Mouse (Mus musculus): ENCODE measurements at regions not wholly inside any gene's neighbourhood (a gene's known extent, or its start where the extent isn't known, plus 50 kb on each side); places are given as distances from the start of the nearest gene placed in this dataset.
A peak's percentile ranks its signal among the peaks of the same experiment; 100 is the strongest.
"Not testable (repeated sequence)": the region's sequence is repeated elsewhere in the genome, so short reads cannot be mapped to it uniquely, and the experiment has no call there.

DNA sequence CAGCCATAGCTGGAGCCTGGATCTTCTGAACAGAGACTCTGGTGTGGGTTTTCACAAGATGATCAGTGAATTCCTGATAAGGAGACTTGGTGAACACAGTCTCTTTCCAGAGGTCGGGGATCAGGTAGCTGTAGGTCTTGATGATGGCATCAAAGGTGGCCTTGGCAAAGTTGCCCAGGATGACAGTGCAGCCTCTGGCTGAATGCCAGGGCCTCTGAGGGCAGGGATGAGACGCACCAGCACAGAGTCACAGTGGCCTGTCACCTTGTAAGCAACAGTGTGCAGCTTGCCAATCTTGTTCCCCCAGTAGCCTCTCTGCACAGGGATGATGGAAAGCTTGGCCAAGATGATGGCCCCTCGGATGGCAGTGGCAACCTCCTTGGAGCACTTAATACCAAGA lies 95.9 kb upstream of the Ipo5 start:
- not testable (repeated sequence) for DNase-seq (ENCODE audit: low spot score in 2 of 2)

DNA sequence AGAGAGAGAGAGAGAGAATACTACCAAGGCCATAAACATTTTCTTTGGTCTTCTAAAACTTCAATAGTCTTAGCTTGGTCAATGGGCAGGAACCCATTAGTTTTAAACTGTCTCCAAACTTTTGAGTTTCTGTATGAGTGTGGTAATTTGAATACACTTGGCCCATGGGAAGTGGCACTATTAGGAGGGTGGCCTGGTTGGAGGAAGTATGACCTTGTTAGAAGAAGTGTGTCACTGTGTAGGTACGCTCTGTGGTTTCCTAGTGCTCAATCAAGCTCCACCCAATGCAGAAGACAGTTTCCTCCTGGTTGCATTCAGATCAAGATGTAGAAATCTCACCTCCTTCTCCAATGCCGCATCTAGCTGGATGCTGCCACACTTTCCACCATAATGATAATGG lies 94.5 kb upstream of the Ipo5 start:
- no peak for DNase-seq (ENCODE audit: low spot score in 2 of 2)

- no peak for DNase-seq (ENCODE audit: low spot score in 2 of 2)
Measured at GRCm38 (mm10) chr14:120826187-120826586, 84.8 kb upstream of the Ipo5 start.

- DNase-seq (ENCODE audit: low spot score in 2 of 2) = not testable (repeated sequence)
Measured at GRCm38 (mm10) chr14:120830389-120830835, 80.6 kb upstream of the Ipo5 start.

DNA sequence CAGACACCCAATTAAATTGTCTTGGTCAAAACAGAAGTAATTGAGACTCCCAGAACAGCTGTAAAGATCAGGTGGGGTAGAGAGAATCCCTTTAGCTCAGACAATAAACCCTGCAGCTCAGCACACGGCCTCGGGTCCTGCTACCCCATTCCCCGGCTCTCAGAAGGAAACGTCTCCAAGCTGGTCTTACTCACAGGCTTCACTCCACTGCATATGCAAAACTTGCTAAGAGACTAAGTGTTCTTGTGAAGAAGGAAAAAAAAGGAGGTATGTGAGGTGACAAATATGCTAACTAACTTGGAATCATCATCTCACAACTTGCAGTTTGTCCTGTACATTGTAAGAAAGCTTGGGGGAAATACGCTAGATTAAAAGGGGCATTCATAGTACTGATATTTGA lies 79.6 kb upstream of the Ipo5 start:
- peak in 1 of 2 experiments; percentile 13 for DNase-seq (ENCODE audit: low spot score in 2 of 2)

- DNase-seq (ENCODE audit: low spot score in 2 of 2) = peak; percentile 91 to 93
Measured at GRCm38 (mm10) chr14:120831847-120832613, 79.0 kb upstream of the Ipo5 start.

DNA sequence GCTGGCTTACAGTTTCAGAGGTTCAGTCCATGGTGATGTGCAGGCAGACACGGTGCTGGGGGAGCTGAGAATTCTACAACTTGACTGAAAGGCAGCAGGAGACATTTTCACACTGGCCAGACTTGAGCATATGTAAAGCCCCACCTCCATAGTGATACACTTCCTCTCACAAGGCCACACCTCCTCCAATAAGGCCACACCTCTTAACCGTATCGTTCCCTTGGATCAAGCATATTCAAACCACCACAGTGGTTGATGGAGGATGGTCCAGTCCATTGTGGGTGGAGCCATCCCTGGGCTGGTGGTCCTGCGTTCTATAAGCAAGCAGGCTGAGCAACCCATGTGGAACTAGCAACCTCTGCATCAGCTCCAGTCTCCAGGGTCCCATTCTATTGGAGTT lies 76.2 kb upstream of the Ipo5 start:
- no peak for DNase-seq (ENCODE audit: low spot score in 2 of 2)

- peak in 1 of 2 experiments; percentile 39 for DNase-seq (ENCODE audit: low spot score in 2 of 2)
Measured at GRCm38 (mm10) chr14:120835758-120836157, 75.3 kb upstream of the Ipo5 start.

GRCm38 (mm10) chr14:120836535-120837316 lies 74.3 kb upstream of the Ipo5 start:
- DNase-seq (ENCODE audit: low spot score in 2 of 2) = peak in 1 of 2 experiments; percentile 12

DNA sequence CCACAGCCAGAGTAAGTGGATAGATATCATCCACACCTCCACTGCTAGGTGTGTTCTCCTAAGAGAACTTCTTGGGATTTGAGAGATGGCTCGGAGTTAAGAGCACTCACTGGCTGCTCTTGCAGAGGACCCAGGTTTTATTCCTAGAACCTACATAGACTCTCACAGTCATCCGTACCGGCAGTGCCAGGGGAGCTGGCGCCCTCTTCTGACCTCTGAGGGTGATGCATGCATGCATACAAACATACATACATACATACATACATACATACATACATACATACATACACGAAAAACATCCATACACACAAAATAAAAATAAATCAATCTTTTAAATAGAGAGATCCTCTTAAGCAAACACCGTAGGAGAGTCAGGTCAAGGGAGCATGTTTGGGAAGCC lies 70.1 kb upstream of the Ipo5 start:
- DNase-seq (ENCODE audit: low spot score in 2 of 2) = no peak

DNA sequence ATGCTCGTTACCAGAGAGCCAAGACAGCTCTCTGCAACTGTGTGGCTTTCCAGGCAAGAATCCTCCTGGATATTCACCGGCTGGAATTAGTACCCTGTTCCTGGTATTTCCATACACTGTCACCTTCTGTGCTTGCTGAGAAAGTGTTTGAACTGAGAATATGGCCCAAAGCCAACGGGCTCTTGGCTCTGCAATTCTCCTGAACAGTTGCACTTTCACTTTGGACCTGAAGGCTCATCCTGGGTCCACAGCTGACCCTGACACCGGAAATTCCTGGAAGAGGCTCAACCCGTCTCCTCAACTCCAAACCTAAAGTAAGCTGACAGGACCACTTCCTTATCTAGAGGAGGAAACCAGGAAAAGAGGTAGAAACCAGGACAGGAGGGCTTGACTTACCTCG lies 69.7 kb upstream of the Ipo5 start:
- no peak for DNase-seq (ENCODE audit: low spot score in 2 of 2)

DNA sequence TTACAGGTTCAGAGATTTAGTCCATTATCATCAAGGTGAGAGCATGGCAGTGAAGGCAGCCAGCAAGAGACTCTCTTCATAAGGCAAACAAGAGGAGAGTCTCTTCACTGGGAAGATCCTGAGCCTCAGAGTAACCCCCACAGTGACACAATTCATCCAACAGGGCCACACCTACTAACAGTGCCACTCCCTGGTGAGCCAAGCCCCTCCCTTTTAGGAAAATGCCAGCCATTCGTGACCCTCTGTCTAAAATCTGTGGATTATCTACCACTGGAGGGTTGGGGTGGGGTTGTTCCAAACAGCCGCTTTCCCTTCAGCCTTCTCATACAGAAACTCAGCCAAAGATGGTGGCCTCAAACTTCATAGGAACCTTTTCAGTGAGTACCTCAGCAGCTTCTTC lies 65.9 kb upstream of the Ipo5 start:
- no peak for DNase-seq (ENCODE audit: low spot score in 2 of 2)

DNA sequence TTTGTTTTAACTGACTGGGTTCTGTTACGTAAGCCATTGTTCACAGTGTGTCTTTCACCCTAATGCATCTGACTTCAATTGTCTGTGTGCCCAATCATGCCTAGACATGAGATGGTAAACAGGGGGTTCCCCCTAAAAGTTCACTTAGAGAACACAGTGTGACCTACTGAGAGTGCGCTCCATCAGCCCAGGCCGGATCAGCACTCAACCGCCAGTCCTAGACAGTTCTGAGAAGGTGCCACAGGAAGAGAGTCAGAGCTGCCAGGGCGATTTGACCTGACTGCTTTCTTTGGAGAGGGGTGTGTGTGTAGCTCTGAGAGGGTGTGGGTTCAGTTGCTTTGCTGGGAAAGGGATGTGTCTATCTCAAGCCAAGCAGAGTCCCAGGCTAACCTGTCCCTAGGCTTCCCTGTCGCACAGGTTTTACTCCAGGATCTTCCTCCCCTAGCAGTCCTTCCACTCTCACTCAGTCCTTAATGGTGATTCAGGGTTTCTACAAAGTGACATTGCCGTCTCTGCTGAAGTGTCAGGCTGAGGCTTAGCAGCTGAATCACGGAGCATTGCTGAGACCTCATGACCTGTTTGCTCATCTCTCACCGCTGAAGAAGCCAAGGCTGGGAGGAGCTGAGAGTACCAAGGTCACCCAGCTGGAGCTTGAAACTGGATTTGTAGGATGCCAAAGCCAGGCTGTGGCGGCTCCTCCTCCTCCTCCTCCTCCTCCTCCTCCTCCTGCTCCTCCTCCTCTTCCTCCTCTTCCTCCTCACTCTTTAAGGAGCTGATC lies 64.8 kb upstream of the Ipo5 start:
- no peak for DNase-seq (ENCODE audit: low spot score in 2 of 2)

GRCm38 (mm10) chr14:120847006-120847405 lies 64.0 kb upstream of the Ipo5 start:
- DNase-seq (ENCODE audit: low spot score in 2 of 2) = peak in 1 of 2 experiments; percentile 30

DNA sequence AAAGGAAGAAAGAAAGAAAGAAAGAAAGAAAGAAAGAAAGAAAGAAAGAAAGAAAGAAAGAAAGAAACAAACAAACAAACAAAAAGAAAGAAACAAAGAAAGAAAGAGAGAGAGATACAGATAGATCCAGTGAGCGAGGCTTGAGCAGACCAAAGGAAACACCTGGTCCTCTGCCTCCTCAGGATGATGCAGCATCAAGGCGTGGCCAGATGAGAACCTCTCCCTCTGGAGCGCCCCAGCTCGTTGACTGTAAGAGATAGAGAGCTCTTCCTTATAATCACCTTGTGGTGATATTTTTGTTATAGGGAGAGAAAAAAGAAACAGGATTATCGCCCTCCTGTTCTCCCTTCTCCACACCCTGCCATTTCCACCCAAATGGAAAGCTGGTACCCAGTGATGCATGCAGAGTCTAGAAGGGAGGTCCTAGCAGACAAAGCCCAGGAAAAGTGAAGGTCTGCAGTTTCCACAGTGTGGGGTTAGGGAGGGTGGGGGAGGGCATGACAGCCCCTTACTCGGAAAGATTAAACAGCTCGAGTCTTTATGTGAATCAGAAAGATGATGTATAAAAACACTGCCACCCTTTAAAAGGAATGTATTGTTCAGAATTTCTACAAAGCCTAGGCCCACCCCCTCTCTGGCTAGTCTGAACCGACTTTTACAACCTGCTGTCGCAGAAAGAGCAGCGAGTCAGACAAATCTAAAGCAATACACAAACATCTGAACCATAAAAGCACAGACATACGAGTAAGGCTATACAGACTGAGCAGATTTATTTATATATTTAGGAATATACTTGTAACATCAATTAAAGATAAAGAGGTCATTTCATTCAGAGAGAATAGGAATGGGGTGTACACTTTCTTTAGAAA lies 62.7 kb upstream of the Ipo5 start:
- no peak for DNase-seq (ENCODE audit: low spot score in 2 of 2)

DNA sequence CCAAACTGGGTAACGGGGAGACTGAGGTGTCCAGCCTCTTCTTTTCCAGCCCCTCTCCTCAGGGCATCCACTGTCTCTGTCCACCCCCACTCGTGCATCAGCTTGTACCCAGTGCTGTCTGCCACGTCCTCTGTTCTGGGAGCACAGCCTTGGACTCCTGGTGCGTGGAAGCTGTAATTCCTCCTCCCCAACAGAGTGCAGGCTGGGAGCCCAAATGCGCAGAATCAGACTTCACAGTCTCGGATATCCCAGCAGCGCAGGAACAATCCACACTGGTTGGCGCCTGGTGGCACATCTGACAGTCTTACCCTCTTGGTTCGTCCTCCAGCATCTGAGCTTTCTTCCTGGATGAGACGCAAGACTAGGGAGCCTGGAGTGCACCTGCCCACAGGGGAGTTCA lies 61.9 kb upstream of the Ipo5 start:
- peak; percentile 35 to 36 for DNase-seq (ENCODE audit: low spot score in 2 of 2)

DNA sequence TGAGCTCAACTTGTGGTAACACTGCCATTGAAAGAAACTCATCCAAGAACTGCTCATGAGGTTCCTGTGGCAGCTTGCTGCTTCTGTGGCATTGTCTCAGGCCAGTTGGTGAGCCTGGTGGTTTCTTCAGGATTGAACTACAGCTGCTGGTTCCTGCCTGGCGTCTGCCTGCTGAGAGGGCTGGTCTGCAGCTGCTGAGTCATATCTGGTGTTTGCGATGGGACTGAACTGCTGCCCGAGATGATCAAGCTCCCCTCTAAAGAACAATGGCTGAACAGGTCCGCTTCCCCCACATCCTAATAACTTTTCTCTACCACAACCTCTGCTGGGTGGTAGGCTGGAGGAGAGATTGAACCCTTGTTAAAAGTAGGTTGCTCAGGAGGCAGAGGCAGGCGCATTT lies 57.4 kb upstream of the Ipo5 start:
- DNase-seq (ENCODE audit: low spot score in 2 of 2) = no peak

DNA sequence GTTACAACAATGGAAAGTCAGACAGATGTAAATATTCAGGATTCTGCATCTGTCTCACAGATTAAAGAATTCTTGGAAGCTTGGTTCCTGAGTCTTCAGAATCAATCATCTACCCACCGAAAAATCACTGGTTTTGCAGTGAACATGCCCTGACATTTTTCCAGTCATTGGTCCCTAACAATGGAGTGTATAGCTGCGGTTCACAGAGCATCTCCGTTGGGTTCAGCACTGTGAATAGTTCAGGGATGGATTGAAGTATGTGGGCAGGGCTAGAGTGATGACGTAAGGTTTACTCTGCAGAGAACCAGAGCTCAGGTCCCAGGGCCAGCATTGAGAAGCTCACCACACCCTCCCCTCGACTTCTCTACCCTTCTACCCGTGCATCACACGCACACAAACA lies 56.5 kb upstream of the Ipo5 start:
- DNase-seq (ENCODE audit: low spot score in 2 of 2) = no peak

DNA sequence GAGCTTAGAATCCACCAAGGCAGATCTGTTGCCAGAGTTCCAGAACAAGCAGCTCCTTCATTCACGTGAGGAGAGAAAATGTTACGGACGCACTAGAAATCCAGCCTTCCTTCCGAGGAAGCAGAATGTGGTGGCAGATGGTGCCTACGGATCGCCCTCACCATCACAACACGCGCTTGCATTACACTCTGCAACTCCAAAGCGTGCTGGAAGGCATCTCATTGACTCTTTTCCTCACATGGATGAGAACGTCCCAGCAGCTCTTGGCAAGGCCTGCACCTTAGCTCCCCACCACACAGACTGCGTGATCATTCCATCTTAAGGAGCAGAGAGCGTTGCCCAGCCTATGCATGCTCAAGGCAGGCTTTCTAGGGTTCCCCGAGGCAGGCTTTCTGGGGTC lies 55.8 kb upstream of the Ipo5 start:
- peak; percentile 56 to 61 for DNase-seq (ENCODE audit: low spot score in 2 of 2)

All from left cerebral cortex, adult 18-20 months (tissue).